Mouse (Mus musculus): Measurements from ENCODE around the gene Shisa8.

The Shisa8 gene

DNA sequence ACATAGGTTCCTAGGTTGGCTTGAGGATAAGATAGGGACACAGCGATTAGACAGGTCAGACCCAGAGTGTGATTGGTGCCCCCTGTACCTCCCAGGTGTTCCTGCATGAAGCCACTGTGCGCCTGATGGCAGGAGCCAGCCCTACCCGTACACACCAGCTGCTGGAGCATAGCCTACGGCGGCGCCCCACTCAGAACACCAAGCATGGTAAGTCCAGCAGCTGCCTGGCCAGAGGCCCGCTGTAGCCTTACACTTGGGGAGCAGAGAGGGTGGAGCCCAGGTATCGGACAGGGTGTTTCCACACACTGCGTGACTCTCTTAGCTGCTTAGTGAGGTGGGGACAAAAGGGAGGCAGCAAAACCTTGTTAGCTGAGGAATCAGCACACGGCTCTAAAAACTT lies 9.5 kb downstream of the Shisa8 start:
- no peak for DNase-seq

DNA sequence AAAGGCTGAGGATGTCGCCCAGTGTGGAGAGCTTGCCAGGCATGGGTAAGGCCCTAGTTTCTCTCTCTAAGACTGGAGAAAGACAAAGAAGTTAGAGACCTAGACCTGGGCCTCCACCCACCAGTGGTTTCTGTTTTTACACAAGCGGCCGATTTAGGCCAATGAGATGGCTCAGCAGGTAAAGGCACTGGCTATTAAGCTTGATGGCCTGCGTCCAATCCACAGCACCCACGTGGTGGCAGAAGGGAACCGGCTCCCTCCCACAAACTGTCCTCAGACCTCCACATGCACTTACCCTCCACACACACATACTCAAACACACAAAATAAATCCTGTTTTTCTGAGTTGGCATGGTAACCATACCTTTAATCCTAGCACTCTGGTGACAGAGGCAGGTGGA lies 10.5 kb downstream of the Shisa8 start:
- DNase-seq = no peak

DNA sequence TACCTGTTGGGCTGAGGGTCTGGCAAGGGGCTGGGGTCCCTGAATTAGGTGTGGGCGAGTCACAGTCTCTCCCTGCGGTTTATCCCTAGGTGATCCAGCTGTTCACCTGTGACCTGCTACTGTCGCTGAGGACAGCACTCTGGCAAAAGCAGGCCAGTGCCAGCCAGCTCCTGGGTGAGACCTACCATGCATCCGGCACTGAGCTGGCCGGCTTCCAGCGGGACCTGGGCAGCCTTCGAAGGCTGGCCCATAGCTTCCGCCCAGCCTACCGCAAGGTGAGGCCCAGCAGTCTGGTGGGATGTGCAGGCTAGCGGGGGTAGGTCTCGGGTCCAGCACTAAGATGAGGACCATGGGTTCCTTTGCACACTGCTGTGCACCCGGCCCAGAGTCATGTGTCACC lies 13.1 kb downstream of the Shisa8 start:
- no peak for DNase-seq

DNA sequence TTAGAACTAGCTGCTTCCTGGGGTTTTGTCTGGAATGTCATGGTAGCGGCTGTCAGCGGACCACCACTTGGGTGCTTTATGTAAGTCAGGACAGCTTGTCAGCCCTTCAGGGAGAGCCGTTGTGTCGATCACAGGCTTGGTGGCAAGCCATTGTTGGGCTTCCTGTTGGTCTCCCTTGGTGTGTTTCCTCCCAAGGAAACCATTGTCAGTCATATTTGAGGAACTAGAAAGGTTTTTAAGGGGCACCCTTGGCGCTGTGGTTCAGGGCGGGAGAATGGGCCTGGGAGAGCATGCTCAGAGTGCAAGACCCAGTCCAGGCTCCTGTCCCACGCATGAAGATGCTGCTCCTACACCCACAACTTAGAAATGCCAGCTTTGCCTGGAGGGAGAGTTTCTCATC lies 14.3 kb downstream of the Shisa8 start:
- DNase-seq = no peak

DNA sequence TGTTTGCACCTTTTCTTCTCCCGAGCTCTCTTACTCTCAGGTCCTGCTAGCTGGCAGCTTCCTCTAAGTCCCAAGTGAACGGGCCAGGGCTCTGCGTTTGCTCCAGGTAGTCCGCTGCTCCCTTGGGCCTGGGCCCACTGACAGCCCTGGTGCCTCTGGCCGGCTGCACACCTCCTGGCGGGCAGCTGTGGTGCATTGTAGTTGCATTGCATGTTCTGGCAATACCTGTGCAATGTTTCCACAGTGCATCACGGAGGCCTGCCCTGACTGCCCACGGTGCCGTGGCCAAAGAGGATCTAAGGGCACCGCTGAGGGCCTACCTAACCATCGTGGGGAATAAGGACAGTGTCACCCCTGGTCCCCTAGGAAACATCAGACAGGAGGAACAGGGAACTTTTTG lies 14.7 kb downstream of the Shisa8 start:
- DNase-seq = no peak

DNA sequence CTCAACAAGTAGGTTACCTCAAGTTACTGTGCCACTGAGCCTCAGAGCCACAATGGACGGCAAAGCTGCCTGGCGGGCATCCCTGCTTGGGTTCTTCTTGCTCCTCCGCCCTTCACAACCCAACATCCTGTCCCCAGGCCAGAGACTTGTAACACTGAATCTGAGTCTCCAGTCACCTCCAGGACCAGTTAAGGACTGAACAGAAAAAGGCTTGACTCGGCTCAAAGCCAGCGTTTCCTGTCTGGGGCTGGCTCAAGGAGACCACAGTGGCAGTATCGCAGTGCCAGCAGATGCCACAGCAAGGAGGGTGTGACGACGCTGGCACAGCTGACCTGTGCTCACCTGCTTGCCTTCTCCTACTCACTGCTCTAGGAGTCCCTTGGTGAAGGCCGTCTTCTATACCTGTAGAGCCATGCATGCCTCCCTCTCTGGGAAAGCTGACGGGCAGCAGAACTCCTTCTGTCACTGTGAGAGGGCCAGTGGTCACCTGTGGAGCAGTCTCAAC lies 15.3 kb downstream of the Shisa8 start:
- no peak for DNase-seq

DNA sequence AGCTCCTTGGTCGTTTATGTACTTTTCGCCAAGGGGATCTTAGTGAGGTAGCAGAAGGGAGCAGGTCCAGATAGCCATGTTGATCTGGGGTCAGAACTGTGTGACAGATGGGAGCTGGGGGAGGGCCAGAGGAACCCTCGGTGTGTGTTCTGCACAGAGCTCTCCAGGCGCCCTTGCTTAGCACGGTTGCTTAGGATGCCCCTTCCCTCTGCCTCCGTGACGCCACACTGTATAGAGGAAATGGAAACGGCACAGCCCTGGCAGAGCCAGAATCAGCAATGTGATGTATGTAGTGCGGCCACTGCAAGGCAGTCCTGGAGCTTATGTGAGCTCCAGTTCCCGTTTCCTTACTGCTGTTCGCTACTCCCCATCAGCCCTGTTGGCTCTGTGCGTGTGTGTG lies 16.3 kb downstream of the Shisa8 start:
- DNase-seq = no peak

DNA sequence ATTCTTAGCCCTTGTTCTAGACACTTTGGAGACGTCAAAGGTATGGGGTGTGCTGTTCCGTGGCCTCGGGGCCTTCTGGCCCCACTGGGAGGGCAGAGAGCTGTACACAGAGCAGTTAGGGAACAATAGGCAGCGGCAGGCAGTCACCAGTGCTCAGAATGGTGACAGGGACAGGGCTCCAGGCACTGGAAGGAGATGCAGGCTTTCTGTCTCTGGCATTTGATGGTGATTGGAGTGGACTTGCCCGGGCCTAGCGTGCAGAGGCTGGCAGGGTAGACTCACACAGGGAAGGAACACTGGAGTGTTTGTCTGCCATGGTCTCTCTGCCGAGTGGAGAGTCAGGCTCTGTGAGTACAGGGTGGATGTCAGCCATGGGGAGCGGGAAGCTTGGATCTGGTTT lies 20.0 kb downstream of the Shisa8 start:
- DNase-seq = no peak

DNA sequence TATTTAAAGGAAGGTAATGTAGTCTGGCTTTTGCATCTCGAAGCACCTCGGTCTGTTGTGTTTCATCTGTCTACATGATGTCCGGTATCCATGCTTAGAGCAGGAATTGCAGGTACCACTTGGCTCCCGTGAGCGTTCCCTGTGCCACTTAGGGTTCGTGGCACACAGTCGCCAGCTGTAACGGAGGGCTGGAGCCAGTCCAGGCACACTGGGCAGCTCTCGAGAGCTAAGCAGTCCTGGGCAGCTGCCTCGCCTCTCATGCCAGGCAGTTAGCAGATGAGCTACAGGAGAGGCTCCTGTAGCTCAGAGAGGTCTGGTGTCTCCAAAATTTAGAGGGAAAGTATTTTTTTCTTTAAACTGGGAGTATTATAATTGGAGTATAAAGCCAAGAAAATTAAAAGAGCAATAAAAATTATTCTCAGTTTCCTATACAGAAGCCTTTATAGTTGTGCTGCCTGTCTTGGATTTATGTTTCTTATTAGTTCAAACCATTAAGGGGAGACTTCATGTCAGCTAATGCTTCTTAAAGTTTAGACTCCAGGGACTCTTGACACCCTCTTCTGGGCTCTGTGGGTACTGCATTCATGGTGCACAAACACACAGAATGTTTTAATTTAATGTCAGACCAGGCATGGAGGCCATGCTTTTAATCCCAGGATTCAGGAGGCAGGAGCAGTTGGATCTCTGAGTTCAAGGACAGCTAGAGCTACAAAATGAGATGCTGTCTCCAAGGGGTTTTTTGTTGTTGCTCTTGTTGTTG lies 24.0 kb downstream of the Shisa8 start:
- peak in 1 of 2 experiments; percentile 45 for DNase-seq

DNA sequence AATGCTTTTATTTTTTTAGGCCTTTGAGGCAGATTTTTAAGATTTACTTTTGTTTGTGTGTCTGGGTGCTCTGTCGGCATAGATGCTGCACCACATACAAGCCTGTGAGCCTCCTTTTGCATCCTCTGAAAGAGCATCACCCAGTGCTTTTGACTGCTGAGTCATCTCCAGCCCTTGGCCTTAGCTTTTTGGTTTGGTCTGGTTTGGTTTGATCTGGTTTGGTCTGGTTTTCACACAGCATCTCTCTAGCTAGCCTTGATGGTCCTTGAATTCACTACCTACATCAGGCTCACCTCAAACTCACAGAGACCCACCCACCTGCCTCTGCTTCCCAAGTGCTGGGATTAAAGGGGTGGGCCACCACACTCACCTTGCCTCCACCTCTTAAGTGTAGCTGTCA lies 24.7 kb downstream of the Shisa8 start:
- DNase-seq = no peak

DNA sequence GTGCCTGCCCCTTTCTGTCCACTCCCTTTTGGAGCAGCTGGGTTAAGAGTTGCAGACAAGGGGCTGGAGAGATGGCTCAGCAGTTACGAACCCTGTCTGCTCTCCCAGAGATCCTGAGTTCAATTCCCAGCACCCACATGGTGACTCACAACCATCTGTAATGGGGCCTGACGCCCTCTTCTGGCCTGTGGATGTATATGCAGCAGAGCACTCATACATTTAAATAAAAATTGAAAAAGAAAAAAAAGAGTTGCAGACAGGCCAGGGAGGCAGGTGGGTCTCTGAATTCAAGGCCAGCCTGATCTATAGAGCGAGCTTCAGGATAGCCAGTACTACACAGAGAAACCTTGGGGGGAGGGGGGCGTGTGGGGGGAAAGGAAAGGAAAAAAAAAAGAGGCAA lies 25.2 kb downstream of the Shisa8 start:
- no peak for DNase-seq

DNA sequence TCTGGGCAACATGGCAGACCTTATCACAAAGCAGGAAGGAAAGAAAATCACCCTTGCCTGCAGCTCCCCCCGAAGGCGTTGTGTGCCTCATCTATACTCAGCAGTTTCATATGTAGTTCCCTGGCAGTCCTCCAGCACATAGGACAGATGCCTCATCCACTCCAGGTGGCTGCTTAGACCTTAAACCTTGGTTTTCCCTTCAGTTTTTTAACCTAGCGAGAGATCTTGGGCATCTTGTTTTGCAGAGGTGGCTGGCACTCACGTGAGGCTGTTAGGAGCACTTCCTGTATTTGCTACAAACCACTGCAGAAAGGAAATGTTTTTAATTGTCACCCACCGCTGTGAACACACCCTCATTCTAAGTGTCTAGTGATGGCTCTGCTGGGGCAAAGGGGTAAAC lies 25.7 kb downstream of the Shisa8 start:
- no peak for DNase-seq

DNA sequence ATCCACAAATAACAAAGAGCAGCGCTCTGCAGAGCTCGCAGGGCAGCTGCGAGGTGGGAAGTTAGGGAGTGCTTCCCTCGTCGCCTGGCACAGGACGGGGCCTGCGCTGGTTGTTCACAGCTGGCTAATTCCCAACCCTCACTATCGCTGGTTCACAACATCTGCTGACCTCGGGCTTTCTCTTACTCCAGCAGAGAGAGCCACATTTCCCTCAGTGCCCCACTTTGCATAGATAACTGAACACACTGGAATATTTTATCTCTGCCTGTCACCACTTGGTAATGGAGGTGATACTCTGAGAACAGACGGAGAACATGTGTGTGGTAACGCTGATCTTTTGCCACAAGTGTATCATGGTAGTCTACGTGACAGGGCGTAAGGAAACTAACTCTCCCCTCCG lies 26.5 kb downstream of the Shisa8 start:
- peak in 1 of 2 experiments; percentile 28 for DNase-seq

DNA sequence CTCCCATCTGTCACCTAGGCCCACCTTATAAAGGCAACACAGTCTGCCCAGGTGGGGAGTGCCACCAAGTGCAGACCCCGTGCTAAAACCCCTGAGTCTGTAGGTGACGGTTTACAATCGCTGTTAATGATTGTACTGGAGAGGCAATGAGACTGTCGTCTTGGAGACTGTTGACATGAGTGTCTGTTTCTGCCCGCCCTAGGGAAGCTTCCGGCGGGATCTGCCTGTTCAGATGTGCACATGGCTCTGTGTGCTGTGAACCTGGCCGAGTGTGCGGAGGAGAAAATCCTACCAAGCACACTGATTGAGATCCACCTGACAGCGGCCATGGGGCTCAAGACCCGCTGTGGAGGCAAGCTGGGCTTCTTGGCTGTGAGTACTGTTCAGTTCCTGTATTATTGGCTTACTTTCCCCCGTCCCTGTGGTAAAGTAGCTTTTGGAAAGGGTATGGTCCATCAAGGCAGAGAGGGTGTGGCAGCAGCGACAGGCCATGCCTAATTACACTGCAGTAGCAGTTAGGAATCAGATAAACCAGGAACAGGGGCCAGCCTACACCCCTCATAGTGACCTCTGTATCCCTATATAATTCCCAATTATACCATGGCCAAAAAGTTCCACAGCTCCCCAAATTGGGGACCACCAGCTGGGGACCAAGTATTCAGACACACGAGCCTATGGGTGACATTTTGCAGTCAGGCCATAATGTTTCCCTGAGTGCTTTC lies 27.4 kb downstream of the Shisa8 start:
- peak in 1 of 2 experiments; percentile 14 for DNase-seq

DNA sequence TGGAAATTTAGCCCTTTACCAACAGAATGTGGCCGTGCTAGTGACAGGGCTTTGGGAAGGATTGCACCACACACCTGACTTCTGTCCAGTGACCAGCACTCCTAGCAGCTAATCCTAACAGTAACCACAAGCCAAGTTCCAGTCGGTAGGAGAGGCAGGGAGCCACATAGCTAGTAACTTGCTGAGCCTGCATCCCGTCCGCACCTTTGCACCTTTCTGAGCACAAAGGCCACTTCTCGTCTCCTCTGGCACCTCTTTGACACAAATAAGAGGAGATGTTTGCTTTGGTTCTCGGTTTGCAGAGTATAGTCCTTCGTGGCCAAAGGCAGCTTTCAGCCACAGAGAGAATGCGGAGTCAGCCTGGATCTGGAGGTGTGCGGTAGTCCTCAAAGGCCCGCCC lies 28.0 kb downstream of the Shisa8 start:
- no peak for DNase-seq

DNA sequence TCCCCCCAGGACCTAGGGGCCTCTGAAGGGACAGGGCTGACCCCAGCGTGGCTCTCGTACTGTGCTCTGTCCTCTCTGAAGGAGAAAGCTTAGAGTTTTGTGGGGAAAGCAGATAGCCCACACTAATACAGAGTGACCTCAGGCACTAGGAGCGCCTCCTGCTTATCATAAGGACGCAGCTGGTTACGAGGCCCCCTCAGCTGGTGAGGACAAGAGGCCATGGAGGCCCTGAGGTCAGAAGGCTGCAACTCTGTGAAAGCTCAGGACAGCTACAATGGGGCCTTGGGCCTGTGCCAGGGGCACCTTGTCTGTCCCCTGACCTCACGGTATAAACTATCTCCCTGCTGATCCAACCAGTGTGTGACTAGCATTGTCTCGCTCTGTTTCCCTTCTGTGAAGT lies 28.4 kb downstream of the Shisa8 start:
- DNase-seq = peak in 1 of 2 experiments; percentile 24

DNA sequence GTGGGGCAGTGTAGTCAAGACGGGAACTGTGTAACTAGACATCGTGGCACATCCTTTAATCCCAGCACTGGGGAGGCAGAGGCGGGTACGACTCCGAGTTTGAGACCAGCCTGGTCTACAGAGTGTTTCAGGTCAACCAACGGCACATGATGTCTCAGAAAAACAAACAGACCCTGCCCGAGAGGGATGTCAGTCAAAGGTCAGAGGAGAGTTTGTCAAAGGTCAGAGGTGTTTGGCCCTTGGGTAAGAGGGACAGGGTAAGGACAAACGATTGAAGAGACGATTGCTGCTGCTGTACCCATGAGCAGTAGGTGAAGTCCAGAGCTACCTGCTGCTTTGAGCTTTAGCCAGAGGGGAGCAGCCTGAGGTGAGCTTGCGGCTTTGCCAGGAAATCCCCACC lies 29.0 kb downstream of the Shisa8 start:
- no peak for DNase-seq

DNA sequence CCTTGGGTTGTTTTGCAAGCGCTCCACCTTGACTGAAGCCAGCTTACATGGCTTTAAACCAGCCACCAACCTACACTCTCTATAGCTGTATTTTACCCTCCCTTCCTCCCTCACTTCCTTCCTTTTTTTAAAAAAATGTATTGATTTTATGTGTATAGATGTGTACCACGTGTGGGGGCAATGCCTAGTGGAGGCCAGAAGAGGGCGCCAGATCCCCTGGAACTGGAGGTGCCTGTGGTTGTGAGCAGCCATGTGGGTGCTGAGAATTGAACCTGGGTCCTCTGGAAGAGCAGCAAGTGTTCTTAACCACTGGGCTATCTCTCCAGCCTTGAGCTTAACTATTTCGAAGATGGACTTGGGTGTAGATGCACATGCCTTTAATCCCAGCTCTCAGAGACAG lies 30.3 kb downstream of the Shisa8 start:
- DNase-seq = no peak

DNA sequence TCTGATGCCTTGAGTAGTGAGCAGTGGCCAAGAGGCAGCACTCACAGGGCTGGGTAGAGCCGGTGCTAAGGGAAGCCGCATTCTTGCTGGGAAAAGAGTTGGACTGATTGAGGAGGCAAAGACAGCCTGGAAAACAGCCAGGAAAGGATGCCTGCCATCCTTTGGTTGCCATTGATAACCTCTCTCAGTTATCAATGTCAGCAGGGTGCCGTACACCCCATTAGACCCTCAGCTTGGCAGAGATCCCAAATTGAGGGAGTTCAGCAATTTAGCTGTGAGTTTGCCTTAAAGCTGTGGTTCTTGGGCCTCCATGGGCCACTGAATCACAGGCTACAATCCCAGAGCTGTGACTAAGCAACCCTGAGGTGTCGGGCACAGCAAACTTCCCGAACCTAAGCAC lies 31.5 kb downstream of the Shisa8 start:
- DNase-seq = no peak

DNA sequence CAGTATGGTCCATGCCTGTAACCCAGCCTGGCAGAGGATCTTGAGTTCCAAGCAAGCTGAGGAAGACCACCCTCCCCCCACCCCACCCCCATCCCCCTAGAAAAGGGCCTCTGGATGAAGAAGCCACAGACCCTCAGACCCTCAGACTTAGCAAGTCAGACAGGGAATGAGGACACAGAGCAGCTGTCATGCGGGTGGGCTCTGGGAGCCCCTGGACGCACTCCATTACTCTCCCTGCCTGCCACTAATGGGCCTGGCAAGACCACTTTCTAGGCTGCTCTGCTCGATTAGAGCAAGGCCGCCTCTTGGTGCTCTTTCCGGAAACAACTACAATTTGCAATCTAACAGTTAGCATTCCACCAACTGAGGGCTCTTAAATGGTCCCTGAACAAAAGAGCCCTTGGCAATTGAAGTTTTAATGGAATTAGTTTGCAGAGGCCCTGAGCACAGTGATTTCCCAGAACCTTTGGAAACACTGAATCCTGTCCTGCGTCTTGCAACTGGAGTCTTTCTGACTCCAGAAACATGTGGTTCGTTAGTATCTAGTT lies 34.8 kb downstream of the Shisa8 start:
- DNase-seq = no peak

DNA sequence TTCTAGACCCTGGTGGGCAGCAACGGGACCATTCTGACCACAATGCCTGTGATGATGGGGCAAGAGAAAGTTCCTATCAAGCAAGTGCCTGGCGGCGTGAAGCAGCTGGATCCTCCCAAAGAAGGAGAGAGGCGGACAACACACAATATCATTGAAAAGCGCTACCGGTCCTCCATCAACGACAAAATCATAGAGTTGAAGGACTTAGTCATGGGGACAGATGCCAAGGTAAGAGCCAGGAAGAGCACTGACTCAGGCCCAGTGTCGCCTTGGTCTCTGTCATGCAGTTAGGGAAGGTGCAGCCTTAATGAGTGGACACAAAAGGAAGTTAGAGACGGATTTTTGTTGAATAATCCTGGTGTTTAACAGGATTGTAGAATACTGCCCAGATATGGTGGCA lies 37.5 kb downstream of the Shisa8 start:
- DNase-seq = no peak

DNA sequence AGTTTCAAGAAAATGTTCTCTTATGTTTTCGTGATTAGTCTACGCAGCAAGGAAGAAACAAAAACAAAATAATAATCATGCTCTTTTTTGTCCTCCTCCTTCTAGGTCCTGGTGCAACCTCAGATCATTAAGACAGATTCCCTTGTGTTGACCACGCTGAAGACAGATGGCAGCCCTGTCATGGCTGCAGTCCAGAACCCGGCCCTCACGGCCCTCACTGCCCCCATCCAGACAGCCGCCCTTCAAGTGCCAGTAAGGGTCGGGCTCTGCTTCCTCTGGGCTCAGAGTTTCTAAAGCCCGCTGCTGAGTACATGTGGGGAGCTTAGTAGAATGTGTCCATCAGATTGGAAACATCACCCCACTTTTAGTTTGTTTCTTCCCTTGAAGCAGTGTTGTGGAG lies 40.0 kb downstream of the Shisa8 start:
- DNase-seq = no peak

DNA sequence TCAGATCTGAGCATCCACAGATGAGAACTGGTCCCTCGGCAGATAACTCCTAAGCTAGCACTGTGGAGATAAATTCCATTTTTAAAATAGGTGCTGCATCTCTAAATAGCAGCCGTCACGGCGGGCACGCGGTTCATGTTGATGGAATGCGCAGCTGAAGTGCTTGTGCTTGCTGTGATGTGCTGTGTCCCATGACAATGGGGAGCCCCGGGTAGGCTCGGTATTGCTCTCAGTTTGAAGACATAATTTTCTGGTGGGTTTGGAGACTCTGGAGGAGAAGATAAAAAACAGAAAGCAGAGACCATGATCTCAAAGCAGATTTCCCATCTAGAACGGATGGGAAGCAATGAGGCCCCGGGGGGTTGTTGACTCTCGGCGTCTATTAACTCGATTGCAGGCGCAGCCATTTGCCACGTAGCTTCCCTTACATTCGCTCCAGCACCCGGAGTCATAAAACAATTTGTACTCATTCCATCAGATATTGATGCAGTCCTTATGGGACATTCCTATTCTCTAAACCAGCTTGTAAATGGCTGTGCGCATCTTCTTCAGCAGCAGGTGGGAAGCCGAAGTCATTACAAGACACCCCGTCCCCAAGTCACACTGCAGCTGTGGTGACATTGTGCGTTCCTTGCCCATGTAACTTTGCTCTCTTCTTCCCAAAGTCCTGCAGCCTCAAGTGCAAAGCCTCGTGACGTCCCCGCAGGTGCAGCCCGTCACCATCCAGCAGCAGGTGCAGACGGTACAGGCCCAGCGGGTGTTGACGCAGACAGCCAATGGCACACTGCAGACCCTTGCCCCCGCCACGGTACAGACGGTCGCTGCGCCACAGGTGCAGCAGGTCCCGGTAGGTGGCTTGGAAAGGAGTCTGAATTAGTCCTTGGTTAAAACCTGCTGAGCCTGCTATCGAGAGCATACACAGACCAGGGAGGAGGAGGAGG lies 41.9 kb downstream of the Shisa8 start:
- no peak for DNase-seq
